8 mouse cellular contexts compared by ENCODE assay signal in the genomic region with DNA sequence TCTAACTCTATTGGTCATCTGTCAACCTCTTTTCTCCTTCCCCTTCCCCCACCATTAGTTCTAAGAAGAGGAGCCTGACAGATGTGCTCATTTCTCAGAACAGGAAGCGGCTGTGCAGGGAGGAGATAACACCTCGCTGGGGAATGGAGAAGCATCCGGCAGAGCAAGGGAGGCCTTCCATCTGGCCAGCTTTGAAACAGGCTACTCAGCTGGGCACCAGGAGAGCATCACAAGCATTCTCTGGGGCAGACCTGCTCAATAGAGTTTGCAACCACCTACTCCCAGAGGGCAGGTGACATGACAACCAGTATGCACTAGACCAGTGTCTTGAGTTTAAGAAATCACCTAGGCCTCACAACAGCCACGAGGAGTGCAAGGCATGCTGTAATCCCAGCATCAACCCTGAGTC. TPM values are rescaled to one million over a fixed set of nuclear protein-coding genes. Genes with fewer than 3 reads are reported as not detected.
A peak's percentile ranks its signal among the peaks of the same experiment; 100 is the strongest.
DNase-seq lines count a peak whose midpoint lies in the region; ATAC-seq and TF ChIP-seq lines count a peak whose summit lies in the region.

No protein-coding gene starts in this region.

- peaks cover 31% of the 10 kb centered on the region for H3K4me1 ChIP-seq in forebrain, embryonic 10.5 days
- H3K4me1 ChIP-seq in forebrain, embryonic 15.5 days: peaks cover 3% of the 10 kb centered on the region; the same call in 1 of the 2 replicates
- peaks cover 56% of the 10 kb centered on the region for H3K4me1 ChIP-seq in cortical plate, adult 2 months (ENCODE audit: control insufficient read depth, insufficient read depth, low read length)
- peaks cover 100% of the 10 kb centered on the region for H3K4me1 ChIP-seq in liver, embryonic 15.5 days (replicated peaks)

- H3K4me3 ChIP-seq in forebrain, embryonic 10.5 days: no peak overlapping the region
- H3K4me3 ChIP-seq in forebrain, embryonic 15.5 days: no peak overlapping the region
- H3K4me3 ChIP-seq in cortical plate, adult 2 months (ENCODE audit: insufficient read depth, low read length): no peak overlapping the region
- H3K4me3 ChIP-seq in liver, embryonic 15.5 days (replicated peaks): peak overlapping the region; percentile 47

- ATAC-seq in forebrain, embryonic 15.5 days (replicated peaks): no peak
- peak; percentile 37 to 41 for ATAC-seq in hematopoietic stem cell, adult 5-6 weeks (replicated peaks in 1 of 2; ENCODE audit: insufficient read depth in 1 of 2, low FRiP score in 2 of 2, low TSS enrichment in 1 of 2, low read depth in 1 of 2, poor library complexity in 2 of 2, severe bottlenecking in 2 of 2)
- peak; percentile 91 for ATAC-seq in liver, embryonic 15.5 days (ENCODE audit: insufficient read depth)

- peaks cover 34% of the 10 kb centered on the region for H3K36me3 ChIP-seq in forebrain, embryonic 10.5 days (replicated peaks)
- H3K36me3 ChIP-seq in forebrain, embryonic 15.5 days: no peaks in the 10 kb centered on the region
- H3K36me3 ChIP-seq in liver, embryonic 15.5 days (replicated peaks): peaks cover 24% of the 10 kb centered on the region

- 81% methylated on average over 4 of the region's 4 CpGs for WGBS in forebrain, embryonic 10.5 days
- 74% methylated on average over 4 of the region's 4 CpGs for WGBS in forebrain, embryonic 15.5 days
- 3% methylated on average over 4 of the region's 4 CpGs for WGBS in liver, embryonic 15.5 days (ENCODE audit: insufficient replicate concordance)

- no peak for TF ChIP-seq POLR2A in cortical plate, adult 2 months (IDR thresholded peaks at IDR 0.05; ENCODE audit: extremely low read depth, insufficient read depth, low read length)

- no peaks in the 10 kb centered on the region for H3K27me3 ChIP-seq in forebrain, embryonic 10.5 days (ENCODE audit: poor library complexity, severe bottlenecking)
- H3K27me3 ChIP-seq in forebrain, embryonic 15.5 days: no peaks in the 10 kb centered on the region
- no peaks in the 10 kb centered on the region for H3K27me3 ChIP-seq in liver, embryonic 15.5 days

- peak overlapping the region; percentile 70 for H3K27ac ChIP-seq in forebrain, embryonic 10.5 days
- no peak overlapping the region for H3K27ac ChIP-seq in forebrain, embryonic 15.5 days (replicated peaks)
- H3K27ac ChIP-seq in cortical plate, adult 2 months (ENCODE audit: insufficient read depth, low read length): peak overlapping the region; percentile 67
- peak overlapping the region; percentile 99 for H3K27ac ChIP-seq in liver, embryonic 15.5 days (replicated peaks)

- no peak for DNase-seq in forebrain, embryonic 10.5 days (ENCODE audit: extremely low spot score, low spot score)
- peak; percentile 42 for DNase-seq in skeletal muscle tissue, adult 2 months (ENCODE audit: low read depth, low spot score)
- DNase-seq in adipocyte (ENCODE audit: low spot score): no peak
- DNase-seq in frontal cortex, postnatal 36 days (ENCODE audit: low spot score in 2 of 2): no peak

- no peak for TF ChIP-seq CTCF in cortical plate, adult 2 months (IDR thresholded peaks at IDR 0.05; ENCODE audit: extremely low read depth, insufficient read depth, low read length)

- no peak overlapping the region for H3K4me2 ChIP-seq in forebrain, embryonic 15.5 days (replicated peaks)
- peak overlapping the region; percentile 86 for H3K4me2 ChIP-seq in liver, embryonic 15.5 days

- H3K9me3 ChIP-seq in forebrain, embryonic 10.5 days: no peaks in the 10 kb centered on the region
- H3K9me3 ChIP-seq in forebrain, embryonic 15.5 days: no peaks in the 10 kb centered on the region
- no peaks in the 10 kb centered on the region for H3K9me3 ChIP-seq in liver, embryonic 15.5 days (replicated peaks)

- H3K9ac ChIP-seq in forebrain, embryonic 15.5 days (replicated peaks): no peak overlapping the region
- peak overlapping the region; percentile 67 for H3K9ac ChIP-seq in liver, embryonic 15.5 days

RNA-seq across cellular contexts. Expression of gene Cox4i2, which starts 35.6 kb away (rescaled TPM):
- polyA plus RNA-seq in forebrain, embryonic 10.5 days (2016; fragmentation: Nextera tagmentation; extraction: Ambion mirVana): 3.0 and 4.2 TPM in 2 replicates
- 4.3 and 4.4 TPM in 2 replicates for polyA plus RNA-seq in forebrain, embryonic 15.5 days (2015; fragmentation: Nextera tagmentation; extraction: Ambion mirVana)
- polyA plus RNA-seq in cortical plate, adult 2 months (2012; rRNA removed): 6.3 and 6.9 TPM in 2 replicates
- 1.3 TPM in 1 of 2 replicates, not detected in the other for total RNA-seq in hematopoietic stem cell, adult 5-6 weeks (2017)
- polyA plus RNA-seq in liver, embryonic 15.5 days (2015; fragmentation: Nextera tagmentation; extraction: Ambion mirVana): 1.0 and 1.1 TPM in 2 replicates

RNA-seq across cellular contexts. Expression of gene Bcl2l1, which starts 41.9 kb away (rescaled TPM):
- 98.5 and 104 TPM in 2 replicates for polyA plus RNA-seq in forebrain, embryonic 10.5 days (2016; fragmentation: Nextera tagmentation; extraction: Ambion mirVana)
- 179 and 183 TPM in 2 replicates for polyA plus RNA-seq in forebrain, embryonic 15.5 days (2015; fragmentation: Nextera tagmentation; extraction: Ambion mirVana)
- polyA plus RNA-seq in cortical plate, adult 2 months (2012; rRNA removed): 99.2 and 105 TPM in 2 replicates
- total RNA-seq in hematopoietic stem cell, adult 5-6 weeks (2017): 11.2 and 11.6 TPM in 2 replicates
- polyA plus RNA-seq in liver, embryonic 15.5 days (2015; fragmentation: Nextera tagmentation; extraction: Ambion mirVana): 209 and 237 TPM in 2 replicates

RNA-seq across cellular contexts. Expression of gene Id1, which starts 53.5 kb away (rescaled TPM):
- polyA plus RNA-seq in forebrain, embryonic 10.5 days (2016; fragmentation: Nextera tagmentation; extraction: Ambion mirVana): 57.5 and 61.1 TPM in 2 replicates
- polyA plus RNA-seq in forebrain, embryonic 15.5 days (2015; fragmentation: Nextera tagmentation; extraction: Ambion mirVana): 26.3 and 32.0 TPM in 2 replicates
- polyA plus RNA-seq in cortical plate, adult 2 months (2012; rRNA removed): 74.2 and 81.0 TPM in 2 replicates
- total RNA-seq in hematopoietic stem cell, adult 5-6 weeks (2017): 5.8 and 9.6 TPM in 2 replicates
- 20.5 and 20.9 TPM in 2 replicates for polyA plus RNA-seq in liver, embryonic 15.5 days (2015; fragmentation: Nextera tagmentation; extraction: Ambion mirVana)

RNA-seq across cellular contexts. Expression of gene Tpx2, which starts 58.2 kb away (rescaled TPM):
- polyA plus RNA-seq in forebrain, embryonic 10.5 days (2016; fragmentation: Nextera tagmentation; extraction: Ambion mirVana): 162 and 163 TPM in 2 replicates
- 50.6 and 51.1 TPM in 2 replicates for polyA plus RNA-seq in forebrain, embryonic 15.5 days (2015; fragmentation: Nextera tagmentation; extraction: Ambion mirVana)
- 1.5 and 1.8 TPM in 2 replicates for polyA plus RNA-seq in cortical plate, adult 2 months (2012; rRNA removed)
- total RNA-seq in hematopoietic stem cell, adult 5-6 weeks (2017): 68.1 and 113 TPM in 2 replicates
- 52.8 and 59.4 TPM in 2 replicates for polyA plus RNA-seq in liver, embryonic 15.5 days (2015; fragmentation: Nextera tagmentation; extraction: Ambion mirVana)
